Mouse (Mus musculus) ES-E14 (cell line): ENCODE results near the gene Icam2. TPM values are rescaled to one million over a fixed set of nuclear protein-coding genes. Genes with fewer than 3 reads are reported as not detected.

Experiments
- DNase-seq: peaks from one replicate; pipeline ENCODE4 v3.0.0-alpha.2; 2013; ENCODE audit warnings: low read depth, low spot score
- H3K27ac ChIP-seq: 2 replicates; pipeline ENCODE4 v1.5.1; 2012; ENCODE audit warnings: low read depth, mild to moderate bottlenecking, low read length, moderate library complexity, mixed read lengths; ENCODE audit not compliant: poor library complexity, insufficient read depth, severe bottlenecking
- H3K36me3 ChIP-seq: 2 replicates; pipeline ENCODE4 v1.6.1; 2012; ENCODE audit warnings: mild to moderate bottlenecking, low read length, moderate library complexity, mixed read lengths; ENCODE audit not compliant: control insufficient read depth, poor library complexity, insufficient read depth, severe bottlenecking
- H3K4me1 ChIP-seq, 2 experiments: fragments of 150-350 bp in 1 of 2; sonication (generic) in 1 of 2; 2 replicates each; pipeline ENCODE4 v1.6.1; 2012; ENCODE audit warnings: low read length in 2 of 2, mild to moderate bottlenecking in 1 of 2, mixed read lengths in 1 of 2; ENCODE audit not compliant: control insufficient read depth in 2 of 2, insufficient read depth in 2 of 2, poor library complexity in 1 of 2
- H3K4me3 ChIP-seq, 2 experiments: fragments of 150-350 bp in 1 of 2; sonication (generic) in 1 of 2; 2 replicates each; pipeline ENCODE4 v1.5.1; 2012; ENCODE audit warnings: low read length in 2 of 2, low read depth in 1 of 2, mild to moderate bottlenecking in 1 of 2, mixed read lengths in 1 of 2; ENCODE audit not compliant: insufficient read depth in 1 of 2, poor library complexity in 1 of 2, severe bottlenecking in 1 of 2
- H3K9ac ChIP-seq: 2 replicates; pipeline ENCODE4 v1.6.1; 2012; ENCODE audit warnings: low read depth, mild to moderate bottlenecking, low read length, mixed read lengths; ENCODE audit not compliant: poor library complexity, insufficient read depth, severe bottlenecking
- H3K9me3 ChIP-seq: fragments of 150-350 bp; sonication (generic); 2 replicates; pipeline ENCODE4 v1.6.1; 2012; ENCODE audit warnings: low read depth, mild to moderate bottlenecking, low read length; ENCODE audit not compliant: control insufficient read depth, insufficient read depth
- CHD2 ChIP-seq: IDR thresholded peaks from 2 replicates; pipeline ENCODE4 v1.6.1; 2014; ENCODE audit warnings: mild to moderate bottlenecking, low read depth, low read length, inconsistent platforms
- HCFC1 ChIP-seq: IDR thresholded peaks from 2 replicates; pipeline ENCODE4 v1.6.1; 2012; ENCODE audit warnings: low read length, inconsistent platforms, borderline replicate concordance; ENCODE audit not compliant: insufficient read depth
- MAFK ChIP-seq: IDR thresholded peaks from 2 replicates; pipeline ENCODE4 v1.6.1; 2014; ENCODE audit warnings: mild to moderate bottlenecking, low read depth, low read length, inconsistent platforms; ENCODE audit not compliant: insufficient read depth
- ZC3H11A ChIP-seq: IDR thresholded peaks from 2 replicates; pipeline ENCODE4 v1.6.1; 2012; ENCODE audit warnings: low read depth, mild to moderate bottlenecking, inconsistent platforms, low read length, borderline replicate concordance
- ZNF384 ChIP-seq: IDR thresholded peaks from 2 replicates; pipeline ENCODE4 v1.6.1; 2012; ENCODE audit warnings: low read depth, low read length, inconsistent platforms
- in situ Hi-C, 2 experiments: fragments of 600-800 bp; cut with MboI; formaldehyde crosslinking; loops; one replicate each; pipeline ENCODE4 v1.15.1; 2025; ENCODE audit warnings: low sequenced_read_pairs in 2 of 2, inconsistent platforms in 1 of 2; ENCODE audit not compliant: unreplicated experiment in 2 of 2
- total RNA-seq: library from RNA; depleted of rRNA; stranded (reverse); fragments of 300-350 nt; gene quantifications from 2 replicates; pipeline ENCODE4 v1.2.3, GENCODE M21; 2012

Icam2 gene
- total RNA-seq, 1 experiment, result 0.89 TPM

- no peak overlapping the region for H3K4me3 ChIP-seq
- no peaks in the 10 kb centered on the region for H3K4me1 ChIP-seq
- no peak for DNase-seq
- TF ChIP-seq ZNF384, result no peak
- no peak for TF ChIP-seq HCFC1
- H3K9me3 ChIP-seq, result no peaks in the 10 kb centered on the region
- in situ Hi-C loops, result loop anchor here in 1 of 2 experiments (10.0 kb wide), 1 partner anchor 196 kb away; no protein-coding TSS in a partner anchor
- no peak overlapping the region for H3K27ac ChIP-seq
- H3K36me3 ChIP-seq, result no peaks in the 10 kb centered on the region
- no peak overlapping the region for H3K9ac ChIP-seq
Observed at GRCm38 (mm10) chr11:106428556-106428955, 40.7 kb upstream of the Icam2 start.

DNA sequence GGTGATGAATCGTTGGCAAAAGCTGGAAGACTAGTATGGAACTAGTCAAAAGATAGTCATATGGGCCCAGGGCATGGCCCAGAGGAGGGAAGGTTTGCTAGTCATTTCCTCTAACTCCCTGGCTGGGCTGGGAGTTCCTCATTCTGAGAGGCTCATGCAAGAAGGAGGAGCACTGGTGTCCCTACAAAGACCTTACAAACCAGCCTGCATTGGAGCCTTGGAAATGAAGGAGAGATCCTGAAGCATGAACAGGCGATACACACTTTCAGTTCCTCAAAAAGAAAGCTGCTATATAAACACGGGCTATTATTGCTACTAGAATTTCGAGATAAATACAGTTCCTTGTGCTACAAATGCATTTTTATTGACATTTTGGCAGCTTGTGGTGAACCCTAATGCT is 40.2 kb upstream of the Icam2 start:
- in situ Hi-C loops, result loop anchor here in 1 of 2 experiments (10.0 kb wide), 1 partner anchor 197 kb away; no protein-coding TSS in a partner anchor
- Histone ChIP-seq H3K36me3 (peaks cover 1% of the 10 kb centered on the region; the same call in 1 of the 2 replicates), H3K4me1 (no peaks in the 10 kb centered on the region), H3K9me3 (no peaks in the 10 kb centered on the region), H3K9ac (no peak overlapping the region), H3K4me3 (no peak overlapping the region), H3K27ac (no peak overlapping the region)
- DNase-seq, result no peak
- TF ChIP-seq HCFC1 (no peak), MAFK (no peak), CHD2 (no peak), ZNF384 (no peak), ZC3H11A (no peak)

DNA sequence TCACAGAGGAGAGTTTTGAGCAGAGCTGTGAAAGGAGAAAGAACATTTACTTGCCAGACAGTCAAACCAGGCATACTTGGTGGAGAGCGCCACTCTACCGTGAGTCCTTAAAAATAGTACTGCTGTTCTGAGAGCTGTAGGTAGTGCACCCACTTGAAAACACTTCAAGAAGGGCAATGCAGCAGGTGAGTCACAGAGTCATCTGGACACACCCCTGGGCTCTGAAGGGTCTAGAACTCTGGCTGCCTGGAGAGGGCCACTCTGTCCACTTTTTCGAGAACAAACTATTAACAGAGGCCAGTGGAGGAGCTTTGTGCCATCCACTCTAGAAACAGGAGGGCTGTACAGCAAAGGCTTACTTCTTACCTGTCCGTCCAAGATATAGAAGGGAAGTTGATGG is 38.6 kb upstream of the Icam2 start:
- no peak overlapping the region for H3K27ac ChIP-seq
- TF ChIP-seq CHD2 (no peak), ZNF384 (no peak), MAFK (no peak), ZC3H11A (no peak), HCFC1 (no peak)
- no peaks in the 10 kb centered on the region for H3K9me3 ChIP-seq
- H3K36me3 ChIP-seq, result peaks cover 2% of the 10 kb centered on the region; the same call in 1 of the 2 replicates
- no peak for DNase-seq
- H3K4me1 ChIP-seq, result no peaks in the 10 kb centered on the region
- no peak overlapping the region for H3K9ac ChIP-seq
- H3K4me3 ChIP-seq, result no peak overlapping the region
- in situ Hi-C loops, result loop anchor here in 1 of 2 experiments (10.0 kb wide), 1 partner anchor 198 kb away; no protein-coding TSS in a partner anchor

- H3K36me3 ChIP-seq, result peaks cover 2% of the 10 kb centered on the region; the same call in 1 of the 2 replicates
- DNase-seq, result no peak
Observed at GRCm38 (mm10) chr11:106425201-106425600, 37.3 kb upstream of the Icam2 start.

More at GRCm38 (mm10) chr11:106425201-106425600, 37.3 kb upstream of the Icam2 start:
- Histone ChIP-seq H3K4me1 (no peaks in the 10 kb centered on the region), H3K9ac (no peak overlapping the region), H3K27ac (no peak overlapping the region), H3K9me3 (no peaks in the 10 kb centered on the region), H3K4me3 (no peak overlapping the region)
- TF ChIP-seq CHD2 (no peak), ZC3H11A (no peak), MAFK (no peak), HCFC1 (no peak), ZNF384 (no peak)
- in situ Hi-C loops, result loop anchor here in 1 of 2 experiments (10.0 kb wide), 1 partner anchor 200 kb away; no protein-coding TSS in a partner anchor
